Comparison of ENCODE assay signal across 8 mouse cellular contexts in genomic region chr2:155381643-155382331, GRCm38 (mm10). TPM values are rescaled to one million over a fixed set of nuclear protein-coding genes. Genes with fewer than 3 reads are reported as not detected.
DNase-seq lines count a peak whose midpoint lies in the region; ATAC-seq and TF ChIP-seq lines count a peak whose summit lies in the region.

No protein-coding gene starts in this region.

- H3K27ac ChIP-seq in forebrain, embryonic 13.5 days, result peak overlapping the region; percentile 98
- H3K27ac ChIP-seq in neural tube, embryonic 15.5 days (replicated peaks), result peak overlapping the region; percentile 99

- H3K36me3 ChIP-seq in E14TG2a.4 (ENCODE audit: insufficient read depth, low read length), result no peaks in the 10 kb centered on the region
- peaks cover 16% of the 10 kb centered on the region for H3K36me3 ChIP-seq in forebrain, embryonic 13.5 days (ENCODE audit: poor library complexity, severe bottlenecking)
- peaks cover 13% of the 10 kb centered on the region for H3K36me3 ChIP-seq in neural tube, embryonic 15.5 days

- intact Hi-C loops in heart, postnatal 14 days (cut with DNase I), result loop anchor here (2.0 to 5.0 kb wide), 4 partner anchors 25 to 144 kb away; partner anchors contain the start of genes Dynlrb1, Map1lc3a and Pigu

- peak overlapping the region; percentile 94 for H3K4me3 ChIP-seq in E14TG2a.4 (replicated peaks; ENCODE audit: low read length)
- H3K4me3 ChIP-seq in forebrain, embryonic 13.5 days, result peak overlapping the region; percentile 76
- H3K4me3 ChIP-seq in neural tube, embryonic 15.5 days (replicated peaks), result peak overlapping the region; percentile 74

- DNase-seq in c-Kit-positive CD71-positive TER-119-positive erythroid progenitor cells, embryonic 14.5 days (ENCODE audit: low spot score), result peak; percentile 92
- peak; percentile 99 for DNase-seq in heart, postnatal 14 days
- peak; percentile 97 for DNase-seq in layer of hippocampus, adult 11-12 months (ENCODE audit: low spot score)
- DNase-seq in lung, adult 18-20 months, result peak; percentile 97 to 98
- peak; percentile 96 for DNase-seq in testis, postnatal 14 days (ENCODE audit: low spot score)

- ATAC-seq in forebrain, embryonic 13.5 days, result peak; percentile 95
- ATAC-seq in neural tube, embryonic 15.5 days (ENCODE audit: low FRiP score), result peak; percentile 95

- WGBS in forebrain, embryonic 13.5 days, result under 1% methylated on average over 62 of the region's 68 CpGs
- WGBS in neural tube, embryonic 15.5 days, result under 1% methylated on average over 65 of the region's 68 CpGs

- peak overlapping the region; percentile 73 for H3K4me2 ChIP-seq in forebrain, embryonic 13.5 days
- H3K4me2 ChIP-seq in neural tube, embryonic 15.5 days, result peak overlapping the region; percentile 83

- TF ChIP-seq CTCF in E14TG2a.4 (conservative IDR thresholded peaks at IDR 0.05; ENCODE audit: low read length), result no peak

- peaks cover 51% of the 10 kb centered on the region for H3K27me3 ChIP-seq in E14TG2a.4 (ENCODE audit: insufficient read depth, low read length)
- peaks cover 20% of the 10 kb centered on the region for H3K27me3 ChIP-seq in forebrain, embryonic 13.5 days
- no peaks in the 10 kb centered on the region; the same call in 1 of the 2 replicates for H3K27me3 ChIP-seq in neural tube, embryonic 15.5 days (replicated peaks)

- no peaks in the 10 kb centered on the region for H3K9me3 ChIP-seq in E14TG2a.4 (ENCODE audit: low read length)
- no peaks in the 10 kb centered on the region for H3K9me3 ChIP-seq in forebrain, embryonic 13.5 days (replicated peaks)
- H3K9me3 ChIP-seq in neural tube, embryonic 15.5 days (replicated peaks), result no peaks in the 10 kb centered on the region

- H3K9ac ChIP-seq in forebrain, embryonic 13.5 days, result peak overlapping the region; percentile 95
- H3K9ac ChIP-seq in neural tube, embryonic 15.5 days (replicated peaks), result peak overlapping the region; percentile 97

- peaks cover 38% of the 10 kb centered on the region for H3K4me1 ChIP-seq in E14TG2a.4 (replicated peaks; ENCODE audit: low read depth, low read length)
- H3K4me1 ChIP-seq in forebrain, embryonic 13.5 days, result peaks cover 51% of the 10 kb centered on the region
- peaks cover 55% of the 10 kb centered on the region for H3K4me1 ChIP-seq in neural tube, embryonic 15.5 days

RNA-seq across cellular contexts. Expression of gene Trp53inp2, which starts 0.9 kb away (rescaled TPM):
- polyA plus RNA-seq in forebrain, embryonic 13.5 days (2015; fragmentation: Nextera tagmentation; extraction: Ambion mirVana), result 72.3 and 72.8 TPM in 2 replicates
- 100 to 1,000 TPM; 560 to 604 TPM for total RNA-seq in heart, postnatal 14 days (2021)
- 82.8 and 88.7 TPM in 2 replicates for polyA plus RNA-seq in neural tube, embryonic 15.5 days (2015; fragmentation: Nextera tagmentation; extraction: Ambion mirVana)

RNA-seq across cellular contexts. Expression of gene Pigu, which starts 24.6 kb away (rescaled TPM):
- 44.6 and 49.1 TPM in 2 replicates for polyA plus RNA-seq in forebrain, embryonic 13.5 days (2015; fragmentation: Nextera tagmentation; extraction: Ambion mirVana)
- total RNA-seq in heart, postnatal 14 days (2021), result 10 to 100 TPM; 29.6 TPM
- 57.0 and 57.4 TPM in 2 replicates for polyA plus RNA-seq in neural tube, embryonic 15.5 days (2015; fragmentation: Nextera tagmentation; extraction: Ambion mirVana)

Comparison
In these comparisons a context has a peak if more than half of its experiments do, and no peak if none do; other contexts are left out.
1. Peak in every context shown above with its lines: DNase-seq, ATAC-seq, H3K4me3 ChIP-seq and H3K27ac ChIP-seq.